Mouse (Mus musculus) gastrocnemius, adult 18-20 months (tissue): ENCODE measurements at regions not wholly inside any gene's neighbourhood (a gene's known extent, or its start where the extent isn't known, plus 50 kb on each side); places are given as distances from the start of the nearest gene placed in this dataset.
A peak's percentile ranks its signal among the peaks of the same experiment; 100 is the strongest.
"Not testable (repeated sequence)": the region's sequence is repeated elsewhere in the genome, so short reads cannot be mapped to it uniquely, and the experiment has no call there.

ENCODE experiments used
- DNase-seq: peaks from one replicate; pipeline ENCODE4 v3.0.0; 2021; ENCODE audit warnings: low spot score

- no peak for DNase-seq
These were observed 50.8 kb upstream of the Elmo1 start for GRCm38 (mm10) chr13:20039590-20039989.

DNA sequence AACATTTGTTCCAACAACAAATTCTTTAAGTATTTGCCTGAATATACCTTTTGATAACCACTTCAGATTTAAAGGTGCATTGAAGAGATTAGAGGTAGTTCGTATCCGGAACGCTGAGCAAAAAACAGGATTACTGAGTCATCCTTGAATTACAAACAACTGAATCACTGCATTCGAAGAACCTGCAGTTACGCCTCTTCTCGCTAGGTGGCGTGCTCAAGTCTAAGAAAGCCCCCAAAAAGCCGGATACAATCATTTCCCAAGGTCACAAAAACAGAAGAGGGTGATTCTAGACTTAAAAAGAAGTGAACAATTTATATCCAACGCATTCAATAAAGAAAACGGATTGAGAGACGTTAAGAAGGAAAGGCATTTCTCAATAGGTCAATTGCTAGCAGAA lies 51.9 kb upstream of the Elmo1 start:
- DNase-seq = peak; percentile 26

DNA sequence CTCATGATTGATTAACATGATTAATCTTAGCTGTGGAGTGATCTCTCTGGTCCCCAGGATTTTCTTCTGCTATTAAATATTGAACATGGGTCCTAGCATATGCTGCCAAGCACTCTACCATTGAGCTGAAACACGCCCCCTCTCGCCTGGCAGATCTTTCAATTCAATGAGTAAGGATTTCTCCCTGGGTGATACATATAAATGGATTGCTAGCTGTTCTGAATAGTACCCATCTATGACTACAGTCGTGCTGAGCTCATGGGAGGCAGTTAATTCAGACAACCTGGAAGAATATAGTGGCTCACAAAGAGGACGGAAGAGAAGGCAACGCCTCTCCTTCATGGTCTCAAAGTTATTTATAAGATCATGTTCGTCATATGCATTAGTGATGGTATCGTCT lies 53.0 kb upstream of the Elmo1 start:
- DNase-seq = no peak

DNA sequence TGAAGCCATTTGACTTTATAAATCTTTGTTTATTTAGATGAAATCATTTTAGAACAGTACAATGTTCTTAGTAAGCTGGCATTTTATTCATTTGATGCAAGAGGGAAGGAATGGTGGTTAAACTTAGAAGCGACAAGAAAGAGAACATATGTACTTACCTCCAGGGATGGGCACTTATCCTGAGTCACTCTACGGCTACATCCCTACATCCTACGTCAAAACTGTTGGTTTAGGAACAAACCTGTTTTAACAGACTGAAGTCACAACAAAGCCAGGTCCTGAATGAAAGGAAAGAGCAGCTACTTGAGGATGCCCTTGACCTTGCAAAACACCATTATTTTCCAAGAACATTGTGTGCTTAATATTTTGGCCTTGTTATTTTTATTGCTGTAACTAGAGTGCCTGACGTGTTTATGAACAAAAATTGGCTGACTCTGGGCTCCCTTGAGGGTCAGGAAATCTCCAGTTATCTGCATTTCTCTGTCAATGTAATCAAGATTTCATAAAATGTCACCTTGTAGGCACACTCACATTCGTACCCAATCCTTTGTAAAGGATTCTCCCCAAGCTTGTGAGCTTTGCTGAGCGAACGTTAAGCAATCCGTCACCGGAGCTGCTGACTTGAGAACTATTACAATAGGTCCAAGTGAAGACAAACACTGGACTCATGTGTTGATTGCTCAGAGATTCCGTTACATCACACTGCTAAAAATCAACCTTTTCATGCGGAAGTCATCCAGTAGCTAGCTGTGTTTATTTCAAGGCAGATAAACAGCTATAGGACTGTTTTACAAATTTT lies 56.3 kb upstream of the Elmo1 start:
- DNase-seq = peak; percentile 36

- DNase-seq = no peak
These were observed 58.7 kb upstream of the Elmo1 start for GRCm38 (mm10) chr13:20031660-20032059.

- no peak for DNase-seq
These were observed 59.3 kb upstream of the Elmo1 start for GRCm38 (mm10) chr13:20031082-20031481.

GRCm38 (mm10) chr13:20026612-20027011 lies 63.8 kb upstream of the Elmo1 start:
- DNase-seq = no peak

- not testable (repeated sequence) for DNase-seq
These were observed 73.9 kb upstream of the Elmo1 start for GRCm38 (mm10) chr13:20016454-20016853.

- no peak for DNase-seq
These were observed 77.8 kb upstream of the Elmo1 start for GRCm38 (mm10) chr13:20012621-20013020.

- DNase-seq = no peak
These were observed 81.2 kb upstream of the Elmo1 start for GRCm38 (mm10) chr13:20009164-20009563.

DNA sequence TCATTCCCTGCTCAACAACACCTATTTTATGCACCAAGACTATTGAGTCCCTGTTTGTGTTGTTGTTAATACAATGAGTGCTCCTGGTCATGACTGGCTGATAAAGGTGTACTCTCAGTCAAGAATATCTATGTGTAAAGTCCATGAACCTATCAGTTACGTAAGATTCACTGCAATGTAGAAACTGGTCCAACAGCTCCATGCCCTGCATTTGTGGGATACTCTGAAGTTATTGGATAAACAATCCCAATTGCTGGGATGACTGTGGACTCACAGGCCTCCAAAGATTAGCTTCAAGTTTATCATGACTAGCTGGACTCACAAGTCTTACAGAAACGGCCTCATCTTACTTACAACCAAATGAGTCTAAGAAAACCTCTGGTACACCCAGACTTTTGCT lies 82.8 kb upstream of the Elmo1 start:
- no peak for DNase-seq

GRCm38 (mm10) chr13:19997606-19998005 lies 92.8 kb upstream of the Elmo1 start:
- DNase-seq = no peak

DNA sequence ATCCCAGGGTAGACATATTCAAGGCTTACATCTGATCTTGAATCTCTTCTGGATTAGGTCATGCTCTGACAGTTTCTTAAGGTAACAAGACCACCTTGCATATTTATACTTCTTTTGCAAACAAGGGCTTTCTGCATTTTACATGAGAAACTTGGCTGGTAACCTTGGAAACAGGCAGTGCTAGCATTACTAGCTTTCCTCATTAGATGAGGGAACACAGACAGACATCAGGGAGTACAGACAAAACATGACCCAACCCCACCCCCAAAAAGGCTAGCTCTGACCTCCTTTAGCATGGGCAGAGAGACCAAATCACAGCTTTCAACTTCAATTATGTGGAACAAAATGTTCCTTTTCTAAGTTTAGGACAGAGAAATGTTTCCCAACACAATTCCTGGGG lies 114.8 kb upstream of the Elmo1 start:
- peak; percentile 4 for DNase-seq

- no peak for DNase-seq
These were observed 123.8 kb upstream of the Elmo1 start for GRCm38 (mm10) chr13:19966566-19966965.

DNA sequence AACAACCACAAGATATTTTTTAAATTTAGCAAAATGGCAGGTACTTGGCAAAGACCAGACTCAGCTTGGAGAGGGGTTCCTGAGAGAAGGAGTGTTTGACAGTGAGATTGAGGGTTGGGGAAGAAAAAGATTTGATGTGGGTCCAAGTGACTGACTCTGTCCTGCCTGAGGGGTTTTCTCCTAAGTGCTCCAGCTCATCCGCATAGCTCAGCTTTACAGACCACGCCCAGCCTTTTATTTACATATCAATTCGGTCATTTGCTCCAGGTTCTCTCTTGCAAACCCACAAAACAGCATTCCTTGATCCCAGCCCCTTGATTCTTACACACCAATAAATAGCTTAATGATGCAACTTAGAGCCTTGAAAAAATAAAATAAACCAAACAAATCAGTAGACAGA lies 127.4 kb upstream of the Elmo1 start:
- no peak for DNase-seq

DNA sequence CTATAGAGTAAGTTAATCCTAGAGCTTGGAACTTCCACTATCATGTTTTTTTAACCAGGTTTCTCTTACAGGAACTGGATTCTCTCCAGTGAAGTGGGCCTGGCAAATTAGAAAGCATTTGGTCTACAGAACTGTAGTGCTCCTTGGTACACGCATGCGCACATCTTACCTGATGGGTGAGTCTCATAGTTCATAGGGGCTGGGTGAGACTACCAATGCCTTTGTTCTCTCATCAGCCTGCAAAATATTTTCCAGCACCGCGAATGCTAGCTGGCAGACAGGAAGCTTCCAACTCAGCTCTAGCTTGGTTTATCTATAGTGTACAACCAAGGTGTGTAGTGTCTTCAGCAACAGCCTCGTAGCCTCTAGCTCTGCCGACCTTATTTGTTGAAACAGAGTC lies 104.7 kb upstream of the Gpr141 start:
- no peak for DNase-seq

DNA sequence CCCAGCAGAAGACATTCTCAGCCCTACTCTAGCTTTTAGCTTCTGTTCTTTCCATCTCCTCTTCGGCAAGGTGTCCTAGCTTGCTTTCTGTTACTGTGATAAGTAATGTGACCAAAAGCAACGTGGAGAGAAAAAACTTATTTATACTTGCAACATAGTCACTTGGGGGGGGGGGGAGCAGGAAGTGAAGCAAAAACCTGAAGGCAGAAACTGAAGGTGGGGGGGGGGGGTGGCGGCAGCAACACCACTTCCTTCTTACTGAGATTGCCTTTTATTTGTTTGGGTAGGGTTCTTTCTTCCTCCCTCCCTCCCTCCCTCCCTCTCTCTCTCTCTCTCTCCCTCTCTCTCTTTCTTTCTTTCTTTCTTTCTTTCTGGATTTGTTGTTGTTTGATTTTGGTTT lies 103.8 kb upstream of the Gpr141 start:
- DNase-seq = no peak

GRCm38 (mm10) chr13:19921084-19921827 lies 97.2 kb upstream of the Gpr141 start:
- no peak for DNase-seq

DNA sequence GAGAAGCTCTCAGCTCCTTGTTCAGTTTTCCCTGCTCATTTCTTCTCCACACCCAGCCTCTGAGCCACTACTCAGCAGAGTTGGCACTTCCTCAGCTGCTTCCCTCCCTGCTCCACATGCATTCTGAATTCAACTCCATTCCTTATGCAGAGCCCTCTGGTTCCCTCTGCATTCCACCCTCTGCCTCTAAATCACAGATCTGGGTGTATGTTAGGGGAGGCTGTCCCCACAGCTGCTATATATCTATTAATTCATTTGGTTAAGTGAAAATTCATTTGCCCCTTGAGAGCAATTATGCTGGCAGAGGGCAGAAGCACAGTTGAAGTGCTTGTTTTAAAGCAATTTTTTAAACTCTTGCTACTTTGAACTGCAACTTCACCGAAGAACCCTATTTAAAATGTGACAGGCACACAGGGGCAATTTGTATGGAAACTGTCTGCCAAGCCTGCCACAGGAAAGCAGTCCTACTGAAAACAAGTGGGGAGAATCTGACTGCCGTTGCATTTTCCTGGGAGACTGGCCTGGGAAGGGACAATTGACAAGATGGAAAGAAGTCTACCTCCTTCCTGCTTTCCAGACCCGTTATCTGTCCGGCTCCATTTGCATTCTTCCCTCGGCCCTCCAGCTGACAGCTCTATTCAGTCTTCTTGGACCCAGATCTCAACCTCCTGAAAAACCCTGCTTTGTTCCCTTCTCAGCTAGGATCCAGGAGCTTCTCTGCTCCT lies 88.0 kb upstream of the Gpr141 start:
- no peak for DNase-seq

GRCm38 (mm10) chr13:19902786-19903185 lies 78.7 kb upstream of the Gpr141 start:
- no peak for DNase-seq

GRCm38 (mm10) chr13:19897191-19897590 lies 73.1 kb upstream of the Gpr141 start:
- no peak for DNase-seq
